Mouse (Mus musculus): ENCODE data around the gene Ccdc9. TPM values are rescaled to one million over a fixed set of nuclear protein-coding genes. Genes with fewer than 3 reads are reported as not detected.
A peak's percentile ranks its signal among the peaks of the same experiment; 100 is the strongest.

The Ccdc9 gene
- polyA plus RNA-seq, 1 experiment from 2014 or later = 10.9 TPM

DNA sequence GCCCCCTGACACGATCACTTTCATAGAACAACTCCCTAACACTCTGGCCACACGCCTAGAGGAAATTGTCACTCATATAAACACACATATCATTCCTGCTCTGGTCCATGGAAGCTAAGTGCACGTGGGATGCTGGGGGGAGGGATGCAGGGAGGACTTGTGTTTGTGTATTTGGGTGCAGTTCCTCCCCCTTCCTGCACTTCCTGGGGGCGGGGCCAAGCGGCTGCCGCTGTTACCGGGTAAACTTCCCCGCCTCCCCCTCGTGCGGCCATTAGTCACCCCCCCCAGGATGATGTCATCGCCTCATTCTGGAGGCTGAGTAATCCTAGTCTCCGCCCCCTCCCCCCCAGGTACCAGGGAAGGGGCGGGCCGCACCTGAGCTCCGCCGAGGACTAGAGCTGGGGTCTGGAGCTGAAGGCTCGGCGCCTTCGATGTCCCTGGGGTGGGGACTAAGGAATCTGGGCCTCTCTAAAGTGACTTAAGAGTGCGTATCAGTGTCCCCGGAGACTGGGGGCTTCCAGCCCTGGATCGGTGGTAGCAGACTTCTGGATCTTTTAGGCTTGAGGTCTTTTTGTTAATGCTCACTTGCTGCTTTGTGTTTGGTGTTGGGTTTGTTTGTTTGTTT is 10.3 kb upstream of the Ccdc9 start:
- Histone ChIP-seq H3K9ac (ENCODE audit: low read depth, low read length) (peak overlapping the region; percentile 59), H3K4me2 (ENCODE audit: low read depth, low read length) (peak overlapping the region; percentile 59), H3K36me3 (ENCODE audit: control insufficient read depth, insufficient read depth, low read length) (no peaks in the 10 kb centered on the region), H3K27me3 (replicated peaks; ENCODE audit: control insufficient read depth, insufficient read depth, low read length) (no peaks in the 10 kb centered on the region), H3K4me3 (ENCODE audit: low read depth, low read length) (peak overlapping the region; percentile 30), H3K4me1 (ENCODE audit: control insufficient read depth, insufficient read depth, low read length) (0 out of 2 replicates have a peak, but pooled peaks cover 13% of the 10 kb centered on the region), H3K27ac (replicated peaks; ENCODE audit: low read depth, low read length) (peak overlapping the region; percentile 73), H3K9me3 (ENCODE audit: control insufficient read depth, low read length) (no peaks in the 10 kb centered on the region)
- ATAC-seq (ENCODE audit: low read depth) (peak; percentile 5; the same call in 1 of the 2 replicates), DNase-seq (ENCODE audit: low spot score) (peak; percentile 91)
- 2% methylated on average over 18 of the region's 22 CpGs for WGBS

- WGBS = 39% methylated on average over 2 of the region's 2 CpGs
- Histone ChIP-seq H3K9ac (ENCODE audit: low read depth, low read length) (no peak overlapping the region), H3K9me3 (ENCODE audit: control insufficient read depth, low read length) (no peaks in the 10 kb centered on the region), H3K27ac (replicated peaks; ENCODE audit: low read depth, low read length) (no peak overlapping the region; the same call in 1 of the 2 replicates), H3K36me3 (ENCODE audit: control insufficient read depth, insufficient read depth, low read length) (no peaks in the 10 kb centered on the region), H3K4me2 (ENCODE audit: low read depth, low read length) (peak overlapping the region; percentile 85), H3K4me1 (ENCODE audit: control insufficient read depth, insufficient read depth, low read length) (0 out of 2 replicates have a peak, but pooled peaks cover 13% of the 10 kb centered on the region), H3K4me3 (ENCODE audit: low read depth, low read length) (no peak overlapping the region), H3K27me3 (replicated peaks; ENCODE audit: control insufficient read depth, insufficient read depth, low read length) (no peaks in the 10 kb centered on the region)
- ATAC-seq (ENCODE audit: low read depth) (no peak), DNase-seq (ENCODE audit: low spot score) (no peak)
Observed at GRCm38 (mm10) chr7:16296146-16296545, 9.6 kb upstream of the Ccdc9 start.

DNA sequence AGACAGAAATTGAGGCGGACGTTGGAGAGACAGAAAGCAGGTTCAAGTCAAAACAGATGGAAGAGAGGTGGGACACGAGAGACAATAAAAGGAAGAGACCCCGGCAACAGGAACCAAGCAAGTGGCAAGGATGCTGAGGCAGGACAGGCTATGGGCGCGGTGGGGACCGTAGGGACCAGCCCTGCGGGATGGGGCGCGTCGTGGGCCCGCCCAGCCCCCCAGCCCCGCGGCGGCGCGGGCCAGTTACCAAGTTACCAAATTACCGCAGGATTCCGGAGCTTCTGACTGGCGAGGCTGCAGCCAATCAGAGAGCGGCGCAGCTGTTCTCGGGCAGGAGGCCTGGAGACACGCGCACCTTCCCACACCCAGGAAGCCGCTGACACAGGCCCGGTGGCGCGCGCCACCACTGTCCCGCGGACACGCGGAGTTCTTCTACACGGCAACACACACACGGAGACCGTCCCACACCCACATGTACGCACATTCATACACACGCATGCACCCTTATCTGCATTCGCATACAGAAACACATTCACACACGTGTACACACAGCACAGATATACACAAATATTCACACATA is 8.8 kb upstream of the Ccdc9 start:
- ATAC-seq (ENCODE audit: low read depth) (peak; percentile 58), DNase-seq (ENCODE audit: low spot score) (peak; percentile 91)
- H3K9ac ChIP-seq (ENCODE audit: low read depth, low read length) = peak overlapping the region; percentile 57
- no peaks in the 10 kb centered on the region for H3K27me3 ChIP-seq (replicated peaks; ENCODE audit: control insufficient read depth, insufficient read depth, low read length)
- no peaks in the 10 kb centered on the region for H3K9me3 ChIP-seq (ENCODE audit: control insufficient read depth, low read length)
- H3K4me3 ChIP-seq (ENCODE audit: low read depth, low read length) = peak overlapping the region; percentile 49
- H3K36me3 ChIP-seq (ENCODE audit: control insufficient read depth, insufficient read depth, low read length) = no peaks in the 10 kb centered on the region
- H3K4me1 ChIP-seq (ENCODE audit: control insufficient read depth, insufficient read depth, low read length) = 0 out of 2 replicates have a peak, but pooled peaks cover 13% of the 10 kb centered on the region
- H3K4me2 ChIP-seq (ENCODE audit: low read depth, low read length) = peak overlapping the region; percentile 85
- 1% methylated on average over 28 of the region's 41 CpGs for WGBS
- H3K27ac ChIP-seq (replicated peaks; ENCODE audit: low read depth, low read length) = peak overlapping the region; percentile 93

- H3K27me3 ChIP-seq (replicated peaks; ENCODE audit: control insufficient read depth, insufficient read depth, low read length) = no peaks in the 10 kb centered on the region
- H3K4me2 ChIP-seq (ENCODE audit: low read depth, low read length) = peak overlapping the region; percentile 85
- 0 out of 2 replicates have a peak, but pooled peaks cover 10% of the 10 kb centered on the region for H3K4me1 ChIP-seq (ENCODE audit: control insufficient read depth, insufficient read depth, low read length)
- peak overlapping the region; percentile 49 for H3K4me3 ChIP-seq (ENCODE audit: low read depth, low read length)
- H3K9me3 ChIP-seq (ENCODE audit: control insufficient read depth, low read length) = no peaks in the 10 kb centered on the region
- H3K9ac ChIP-seq (ENCODE audit: low read depth, low read length) = peak overlapping the region; percentile 57
- under 1% methylated on average over 23 of the region's 23 CpGs for WGBS
- ATAC-seq (ENCODE audit: low read depth) (peak; percentile 89), DNase-seq (ENCODE audit: low spot score) (peak; percentile 95)
- H3K36me3 ChIP-seq (ENCODE audit: control insufficient read depth, insufficient read depth, low read length) = no peaks in the 10 kb centered on the region
- H3K27ac ChIP-seq (replicated peaks; ENCODE audit: low read depth, low read length) = peak overlapping the region; percentile 93
Observed at GRCm38 (mm10) chr7:16294837-16295236, 8.2 kb upstream of the Ccdc9 start.

DNA sequence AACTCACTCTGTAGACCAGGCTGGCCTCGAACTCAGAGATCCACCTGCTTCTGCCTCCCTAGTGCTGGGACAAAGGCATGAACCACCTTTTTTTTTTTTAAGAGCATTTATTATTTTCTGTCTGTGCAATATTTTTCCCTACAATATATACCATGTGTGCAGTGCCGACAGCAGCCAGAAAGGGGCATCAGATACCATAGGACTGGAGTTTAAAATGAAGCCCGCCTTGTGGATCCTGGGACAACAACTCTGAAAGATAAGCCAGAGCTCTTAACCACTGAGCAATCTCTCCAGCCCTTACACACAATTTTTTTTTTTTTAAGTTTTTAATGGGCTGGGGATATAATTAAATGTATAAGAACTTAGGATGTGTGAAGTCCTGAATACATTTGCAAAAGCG is 7.8 kb upstream of the Ccdc9 start:
- H3K9ac ChIP-seq (ENCODE audit: low read depth, low read length) = peak overlapping the region; percentile 26; the same call in 1 of the 2 replicates

GRCm38 (mm10) chr7:16287791-16288190 is 1.2 kb upstream of the Ccdc9 start:
- no peaks in the 10 kb centered on the region for H3K9me3 ChIP-seq (ENCODE audit: control insufficient read depth, low read length)
- H3K9ac ChIP-seq (ENCODE audit: low read depth, low read length) = no peak overlapping the region
- DNase-seq (ENCODE audit: low spot score) (no peak), ATAC-seq (ENCODE audit: low read depth) (no peak)
- H3K4me1 ChIP-seq (ENCODE audit: control insufficient read depth, insufficient read depth, low read length) = no peaks in the 10 kb centered on the region
- H3K36me3 ChIP-seq (ENCODE audit: control insufficient read depth, insufficient read depth, low read length) = peaks cover 14% of the 10 kb centered on the region
- 68% methylated on average over 1 of the region's 1 CpGs for WGBS
- no peak overlapping the region for H3K27ac ChIP-seq (replicated peaks; ENCODE audit: low read depth, low read length)
- H3K4me3 ChIP-seq (ENCODE audit: low read depth, low read length) = no peak overlapping the region
- H3K4me2 ChIP-seq (ENCODE audit: low read depth, low read length) = no peak overlapping the region
- no peaks in the 10 kb centered on the region for H3K27me3 ChIP-seq (replicated peaks; ENCODE audit: control insufficient read depth, insufficient read depth, low read length)

More for the DNA sequence above, 7.8 kb upstream of the Ccdc9 start:
- H3K36me3 ChIP-seq (ENCODE audit: control insufficient read depth, insufficient read depth, low read length) = no peaks in the 10 kb centered on the region
- H3K4me2 ChIP-seq (ENCODE audit: low read depth, low read length) = peak overlapping the region; percentile 85
- H3K4me1 ChIP-seq (ENCODE audit: control insufficient read depth, insufficient read depth, low read length) = 0 out of 2 replicates have a peak, but pooled peaks cover 10% of the 10 kb centered on the region
- peak overlapping the region; percentile 93; the same call in 1 of the 2 replicates for H3K27ac ChIP-seq (replicated peaks; ENCODE audit: low read depth, low read length)
- DNase-seq (ENCODE audit: low spot score) (peak; percentile 68), ATAC-seq (ENCODE audit: low read depth) (no peak; the same call in 1 of the 2 replicates)
- H3K27me3 ChIP-seq (replicated peaks; ENCODE audit: control insufficient read depth, insufficient read depth, low read length) = no peaks in the 10 kb centered on the region
- 26% methylated on average over 4 of the region's 4 CpGs for WGBS
- no peaks in the 10 kb centered on the region for H3K9me3 ChIP-seq (ENCODE audit: control insufficient read depth, low read length)
- H3K4me3 ChIP-seq (ENCODE audit: low read depth, low read length) = peak overlapping the region; percentile 49; the same call in 1 of the 2 replicates

DNA sequence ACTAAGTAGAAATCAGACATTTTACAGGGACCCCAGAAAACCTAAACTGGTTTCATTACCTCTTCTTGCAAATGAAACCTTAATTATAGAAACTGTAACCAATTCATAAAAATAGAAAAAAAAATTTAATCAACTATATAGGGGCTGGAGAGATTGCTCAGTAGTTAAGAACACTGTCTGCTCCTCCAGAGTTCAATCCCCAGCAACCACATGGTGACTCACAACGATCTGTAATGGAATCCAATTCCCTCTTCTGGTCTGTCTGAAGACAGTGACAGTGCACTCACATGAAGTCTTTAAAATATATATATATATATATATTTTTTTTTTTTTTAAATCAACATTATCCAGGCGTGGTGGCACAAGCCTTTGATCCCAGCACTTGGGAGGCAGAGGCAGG is 421 bp upstream of the Ccdc9 start:
- no peak for ATAC-seq (ENCODE audit: low read depth)
- Histone ChIP-seq H3K36me3 (ENCODE audit: control insufficient read depth, insufficient read depth, low read length) (peaks cover 22% of the 10 kb centered on the region), H3K27me3 (replicated peaks; ENCODE audit: control insufficient read depth, insufficient read depth, low read length) (no peaks in the 10 kb centered on the region), H3K4me3 (ENCODE audit: low read depth, low read length) (peak overlapping the region; percentile 62), H3K4me1 (ENCODE audit: control insufficient read depth, insufficient read depth, low read length) (no peaks in the 10 kb centered on the region), H3K9me3 (ENCODE audit: control insufficient read depth, low read length) (no peaks in the 10 kb centered on the region), H3K4me2 (ENCODE audit: low read depth, low read length) (peak overlapping the region; percentile 73), H3K9ac (ENCODE audit: low read depth, low read length) (peak overlapping the region; percentile 88), H3K27ac (replicated peaks; ENCODE audit: low read depth, low read length) (peak overlapping the region; percentile 98)
- DNase-seq (ENCODE audit: low spot score) = no peak
- 81% methylated on average over 2 of the region's 2 CpGs for WGBS

DNA sequence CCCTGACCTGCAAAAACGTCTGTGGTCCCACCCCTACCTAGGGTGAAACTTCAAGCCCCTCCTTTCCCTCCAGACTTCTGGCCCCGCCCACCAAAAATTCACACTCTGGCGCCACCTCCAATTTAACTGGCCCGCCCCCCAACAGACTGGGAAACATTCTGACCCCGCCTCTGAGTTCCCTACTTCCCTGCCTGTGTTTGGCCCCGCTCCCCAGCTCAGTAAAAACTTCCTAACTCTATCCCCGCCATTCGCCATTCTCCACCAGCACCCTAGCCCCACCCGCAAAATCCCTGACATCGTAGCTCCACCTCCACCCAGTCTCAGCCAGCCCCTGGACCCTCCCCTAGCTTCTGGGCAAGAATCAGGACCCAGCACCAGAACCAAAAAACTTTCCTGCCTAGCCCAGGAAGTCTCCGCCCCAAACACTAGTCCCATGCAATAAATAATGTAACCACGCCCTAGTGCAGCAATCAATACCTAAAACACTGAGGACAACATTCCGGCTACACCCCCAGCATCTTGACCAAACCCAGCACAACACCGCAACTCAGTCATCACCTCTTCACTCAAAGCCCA is 1.1 kb downstream of the Ccdc9 start:
- 3% methylated on average over 14 of the region's 14 CpGs for WGBS
- H3K36me3 ChIP-seq (ENCODE audit: control insufficient read depth, insufficient read depth, low read length) = peaks cover 37% of the 10 kb centered on the region
- peak overlapping the region; percentile 26; the same call in 1 of the 2 replicates for H3K9ac ChIP-seq (ENCODE audit: low read depth, low read length)

More for the DNA sequence above, 1.1 kb downstream of the Ccdc9 start:
- Histone ChIP-seq H3K4me2 (ENCODE audit: low read depth, low read length) (peak overlapping the region; percentile 73), H3K9me3 (ENCODE audit: control insufficient read depth, low read length) (no peaks in the 10 kb centered on the region), H3K4me1 (ENCODE audit: control insufficient read depth, insufficient read depth, low read length) (no peaks in the 10 kb centered on the region), H3K27me3 (replicated peaks; ENCODE audit: control insufficient read depth, insufficient read depth, low read length) (no peaks in the 10 kb centered on the region), H3K27ac (replicated peaks; ENCODE audit: low read depth, low read length) (peak overlapping the region; percentile 98), H3K4me3 (ENCODE audit: low read depth, low read length) (peak overlapping the region; percentile 62)
- DNase-seq (ENCODE audit: low spot score) (peak; percentile 85), ATAC-seq (ENCODE audit: low read depth) (peak; percentile 51)
